Mouse (Mus musculus) left cerebral cortex, adult 8-10 months (tissue): ENCODE data around the gene Gm28038. TPM values are rescaled to one million over a fixed set of nuclear protein-coding genes. Genes with fewer than 3 reads are reported as not detected.
A peak's percentile ranks its signal among the peaks of the same experiment; 100 is the strongest.

Experiments used
- DNase-seq, 2 experiments: peaks; one replicate each; pipeline ENCODE4 v3.0.0; 2022; ENCODE audit warnings: low spot score in 2 of 2
- total RNA-seq, 4 experiments: library from RNA; stranded (reverse); gene quantifications; 2 replicates each; pipeline ENCODE4 v1.2.4; 2022

Gm28038 gene
- not detected for total RNA-seq

DNA sequence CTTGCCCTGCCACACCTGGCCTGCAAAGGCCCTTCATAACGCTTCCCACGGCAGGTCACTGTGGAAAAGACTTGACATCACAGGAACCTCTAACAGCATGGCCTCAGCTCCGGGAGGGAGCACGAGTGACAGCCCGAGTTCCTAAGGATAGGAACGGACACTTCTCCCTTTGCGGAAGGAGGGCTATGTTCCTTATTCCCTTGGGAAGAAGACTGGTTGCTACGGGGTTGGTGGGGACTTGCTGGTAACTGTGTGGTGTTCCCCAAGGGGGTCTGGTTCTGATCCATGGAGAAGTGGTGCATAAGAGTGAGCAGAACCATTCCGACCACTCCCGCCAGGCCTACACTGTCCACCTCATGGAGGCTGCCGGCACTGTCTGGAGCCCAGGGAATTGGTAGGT is at the start of gene Gm28038:
Gene Gm28038, plus strand, starts transcription at position 301 of the 400 bp plus-strand sequence.
- no peak for DNase-seq

DNA sequence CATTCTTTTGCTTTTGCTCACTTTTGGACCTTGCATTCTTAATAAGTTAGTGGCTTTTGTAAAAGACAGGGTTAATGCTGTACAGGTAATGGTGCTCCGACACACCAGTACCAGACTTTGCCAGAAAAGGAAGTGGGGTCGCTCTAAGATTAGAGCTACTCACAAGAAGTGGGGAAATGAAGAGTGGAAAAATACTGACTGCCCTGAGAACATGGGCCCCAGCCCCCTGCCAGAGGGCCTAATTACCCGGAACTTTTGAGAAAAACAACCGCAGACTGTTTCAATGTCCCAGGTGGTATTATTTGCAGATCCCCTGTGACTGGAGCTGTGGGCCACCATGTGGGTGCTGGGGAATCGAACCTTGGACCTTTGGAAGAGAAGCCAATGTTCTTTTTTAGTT is 45.2 kb upstream of the Gm28038 start:
- no peak for DNase-seq

DNA sequence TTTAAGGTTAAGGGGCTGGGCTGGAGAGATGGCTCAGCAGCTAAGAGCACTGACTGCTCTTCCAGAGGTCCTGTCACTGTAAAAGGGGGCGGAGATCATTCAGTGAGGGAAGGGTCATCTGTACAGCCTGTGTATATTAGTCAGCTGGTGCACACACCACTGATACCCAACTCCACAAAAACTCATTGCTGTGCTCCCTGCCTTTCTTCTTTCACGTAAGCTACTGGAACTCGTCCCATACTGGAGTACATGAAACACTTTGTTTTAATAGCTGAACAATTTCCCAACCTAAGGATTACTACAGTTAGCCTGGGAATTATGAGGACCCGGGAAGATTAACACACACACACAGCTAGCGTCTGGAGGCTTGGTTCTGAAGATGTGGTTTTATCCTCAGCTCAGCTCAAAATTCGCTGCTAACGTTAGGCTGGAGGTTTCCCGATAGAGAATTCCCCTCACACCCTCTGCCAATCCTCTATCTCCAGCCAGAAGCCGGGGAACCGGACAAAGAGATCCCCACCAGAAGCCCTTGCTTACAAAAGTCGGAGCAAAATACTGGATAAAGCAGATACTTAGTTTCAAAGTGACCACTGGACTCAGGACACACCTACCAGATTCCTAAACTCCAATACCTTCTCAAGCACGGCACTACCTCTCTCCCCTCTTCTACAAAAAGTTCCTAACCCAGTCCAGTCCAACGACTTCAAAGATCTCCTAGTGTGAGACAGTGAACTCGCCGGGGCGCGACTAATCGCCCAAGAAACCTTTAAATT is 44.2 kb upstream of the Gm28038 start:
- no peak for DNase-seq

DNA sequence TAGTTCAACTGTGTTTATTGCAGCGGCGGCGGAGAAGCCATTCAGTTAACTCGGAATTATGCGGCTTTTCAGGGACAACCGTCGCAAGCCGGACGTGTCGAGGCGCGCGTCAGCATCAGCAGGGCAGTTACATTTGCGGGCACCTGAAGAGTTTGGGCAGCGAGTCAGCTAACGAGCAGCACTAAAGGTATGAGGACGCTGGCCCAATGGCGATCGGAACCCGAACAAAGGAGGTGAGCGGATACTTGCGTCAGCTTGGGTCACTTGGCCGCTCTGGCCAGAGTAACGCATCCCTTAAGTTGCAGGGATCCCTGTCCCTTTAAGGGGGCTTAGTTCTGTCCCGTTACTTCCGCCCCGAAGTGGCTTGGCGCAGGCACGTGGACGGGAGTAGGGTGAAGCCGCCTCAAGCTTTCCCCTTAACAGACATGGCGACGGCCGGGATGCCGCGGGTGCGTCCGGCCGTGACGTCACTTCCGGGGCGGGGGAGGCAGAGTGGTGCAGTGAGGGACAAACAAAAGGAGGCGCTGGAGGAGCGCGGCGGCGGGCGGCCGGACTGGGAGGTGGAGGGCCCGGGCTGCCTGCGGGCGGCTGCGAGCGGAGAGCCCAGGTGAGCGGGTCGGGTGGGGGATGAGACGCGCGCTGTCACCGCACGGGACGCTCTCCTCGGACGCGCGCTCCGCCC is 43.5 kb upstream of the Gm28038 start, which contains the start of gene Lrrc8a:
Gene Lrrc8a, plus strand, starts transcription at position 517 of the 682 bp plus-strand sequence.
- peak; percentile 99 for DNase-seq

DNA sequence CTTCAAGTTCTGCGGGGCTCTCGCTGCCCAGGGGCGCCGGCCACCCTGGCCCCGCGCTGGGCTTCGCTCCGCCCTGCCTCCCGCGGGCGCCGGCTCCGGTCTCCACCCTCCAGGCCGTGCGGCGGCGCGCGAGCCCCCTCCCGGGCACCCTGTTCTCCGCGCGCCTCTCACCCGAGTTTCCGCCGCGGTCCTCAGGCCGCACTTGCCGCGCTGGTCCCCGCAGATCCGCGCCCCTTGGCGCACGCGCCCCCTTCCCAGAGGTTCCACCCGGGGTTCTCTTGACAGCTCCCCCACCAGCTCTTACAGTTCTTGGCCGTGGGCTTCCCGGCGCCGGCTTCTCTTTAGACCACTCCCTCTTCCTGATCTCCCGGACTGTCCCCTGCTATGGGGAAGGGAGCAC is 43.0 kb upstream of the Gm28038 start:
- peak in 1 of 2 experiments; percentile 57 for DNase-seq

DNA sequence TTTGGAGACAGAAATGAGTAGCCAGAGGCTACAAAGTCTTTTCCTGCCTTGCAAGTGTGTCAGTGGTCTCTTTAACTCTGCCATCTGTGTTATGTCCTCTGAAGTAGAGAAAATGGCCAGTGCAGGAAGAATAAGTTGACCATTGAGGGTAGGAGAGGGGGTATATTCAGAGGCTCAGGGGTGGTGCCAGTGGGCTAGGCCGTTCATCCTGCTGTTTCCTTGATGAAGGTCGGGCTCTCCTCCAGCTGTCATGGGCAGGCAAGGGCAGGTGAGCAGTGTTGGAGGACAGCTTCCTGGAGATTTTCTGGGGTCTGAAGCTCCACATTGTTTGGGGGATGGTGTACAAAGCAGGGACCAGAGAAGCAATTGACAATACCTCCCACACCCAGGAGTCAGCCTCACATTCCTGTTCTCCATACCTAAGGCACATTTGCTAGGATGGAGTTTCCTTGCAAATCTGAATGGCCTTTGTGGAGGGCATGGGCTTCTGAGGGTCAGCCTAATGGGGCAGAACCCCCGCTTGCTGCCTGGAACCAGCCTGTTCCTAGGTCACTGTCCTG is 41.9 kb upstream of the Gm28038 start:
- DNase-seq: no peak

DNA sequence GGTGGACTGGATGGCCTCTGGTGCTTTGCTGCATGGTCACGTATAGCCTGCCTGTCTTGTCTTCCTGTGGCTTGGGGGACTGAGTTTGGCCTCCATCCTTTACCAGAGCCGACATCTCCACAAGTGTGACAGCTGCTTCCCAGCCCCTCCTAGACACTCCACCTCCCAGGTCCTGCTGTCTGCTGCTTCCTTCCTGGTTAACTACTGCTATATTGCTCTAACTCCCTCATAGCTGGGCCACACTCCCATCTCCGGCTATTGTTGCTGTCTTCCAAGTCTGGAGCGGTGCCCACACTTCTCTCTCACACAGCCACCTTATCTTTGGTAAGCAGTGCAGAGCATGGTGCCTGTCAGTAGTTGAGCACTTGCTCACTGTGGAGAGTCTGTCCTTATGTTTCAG is 41.1 kb upstream of the Gm28038 start:
- DNase-seq: no peak

DNA sequence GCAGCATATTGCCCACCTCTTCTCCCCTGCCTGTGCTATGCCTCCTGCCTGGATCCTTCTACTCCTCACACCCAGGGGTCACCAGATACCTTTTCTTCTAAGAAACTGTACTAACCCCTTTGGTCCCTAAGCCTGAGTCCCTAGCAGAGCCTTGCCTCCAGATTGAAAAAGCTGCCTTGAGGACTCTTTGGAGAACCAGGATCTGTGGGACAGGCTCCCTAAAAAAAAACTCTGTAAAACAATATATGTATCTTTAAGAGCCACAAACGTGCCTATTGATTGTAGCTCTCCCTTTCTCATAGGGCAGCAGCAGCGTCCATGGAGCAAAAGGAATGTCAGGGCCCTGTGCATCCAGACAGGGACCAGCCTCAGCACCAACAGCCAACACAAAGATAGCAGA is 40.6 kb upstream of the Gm28038 start, which contains the start of gene Gm28035:
Gene Gm28035, plus strand, starts transcription at position 301 of the 400 bp plus-strand sequence.
- no peak for DNase-seq

DNA sequence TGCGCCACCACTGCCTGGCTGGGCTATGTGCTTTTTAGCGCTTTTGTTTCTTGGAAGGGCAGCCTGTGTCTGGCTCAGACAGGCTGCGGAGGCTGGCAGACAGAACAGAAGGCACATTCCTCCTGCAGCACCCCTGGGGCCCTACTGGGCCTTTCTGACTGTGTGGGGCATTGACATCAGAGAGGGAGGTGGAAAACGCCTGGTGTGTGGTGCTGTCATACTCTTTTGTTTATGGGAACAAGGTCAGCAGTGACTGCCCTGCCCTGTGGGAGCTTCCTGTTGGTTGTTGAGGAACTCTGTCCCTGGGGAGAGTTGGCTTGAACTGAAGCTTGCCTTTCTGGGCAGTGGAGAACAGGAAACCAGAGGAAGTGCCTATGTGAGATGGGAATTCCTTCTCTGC is 38.3 kb upstream of the Gm28038 start:
- DNase-seq: no peak

DNA sequence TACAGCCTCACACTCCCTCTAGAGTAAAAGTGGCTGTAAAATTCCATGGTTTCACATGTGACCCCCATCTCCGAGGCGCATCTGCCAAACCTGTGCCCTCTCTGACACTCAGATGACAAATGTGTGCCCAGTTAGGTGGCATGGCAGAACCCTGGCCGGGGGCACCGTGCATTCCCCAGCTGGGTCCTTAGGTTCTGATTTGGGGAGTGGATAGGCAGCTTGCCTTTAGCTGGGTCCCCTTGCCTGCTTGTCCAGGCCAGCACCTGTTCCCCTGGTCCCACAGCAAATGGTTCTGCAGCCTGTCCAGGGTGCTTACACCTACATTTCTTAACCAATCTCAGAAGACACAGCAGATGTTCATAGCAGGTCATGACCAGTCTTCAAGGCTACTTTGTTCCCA is 37.5 kb upstream of the Gm28038 start:
- DNase-seq: no peak

DNA sequence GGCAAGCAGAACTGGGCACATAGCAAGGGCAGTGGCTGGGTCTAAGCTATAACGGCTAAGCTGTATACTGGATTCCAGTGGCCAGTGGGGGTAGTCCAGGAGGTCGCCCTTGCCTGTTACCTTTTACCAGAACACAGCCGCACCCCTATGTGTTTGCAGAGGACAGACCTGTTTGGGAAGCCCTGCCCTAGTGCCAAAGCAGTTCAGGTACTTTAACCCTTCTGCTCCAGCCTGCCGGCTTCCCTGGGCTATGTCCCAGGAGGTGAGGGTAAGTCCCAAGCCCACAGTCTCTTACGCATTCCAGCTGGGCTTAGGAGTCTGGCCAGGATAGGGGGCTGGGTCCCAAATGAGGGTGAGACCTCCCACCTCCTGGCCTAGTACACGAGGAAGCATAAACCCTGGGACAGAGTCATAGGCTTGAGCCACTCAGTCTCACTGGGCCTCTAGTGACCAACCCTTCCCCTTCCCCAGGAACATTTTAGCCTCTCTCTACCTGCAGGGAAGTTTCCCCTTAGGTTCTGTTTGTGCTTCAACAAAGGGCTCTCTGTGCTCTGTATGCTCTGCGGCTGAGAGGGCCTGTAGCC is 36.2 kb upstream of the Gm28038 start:
- no peak for DNase-seq

DNA sequence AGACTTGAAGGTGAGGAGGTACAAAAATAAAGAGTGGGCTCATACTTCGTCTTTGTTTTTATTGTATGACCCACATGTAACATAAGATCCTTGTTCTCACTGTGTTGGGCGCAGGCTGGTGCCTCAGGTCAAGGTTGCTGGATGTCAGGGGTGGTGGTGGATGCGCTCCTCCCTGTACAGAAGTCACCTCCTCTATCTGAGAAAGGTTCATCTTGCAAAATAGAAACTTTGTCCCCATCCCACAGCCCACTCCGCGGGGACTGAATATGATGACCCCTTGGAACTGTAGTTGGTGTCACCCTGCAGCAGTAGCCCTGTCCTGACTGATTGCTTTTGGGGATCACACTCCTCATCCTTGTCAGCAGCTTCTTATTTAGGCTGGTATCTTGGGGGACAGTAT is 33.8 kb upstream of the Gm28038 start:
- no peak for DNase-seq

DNA sequence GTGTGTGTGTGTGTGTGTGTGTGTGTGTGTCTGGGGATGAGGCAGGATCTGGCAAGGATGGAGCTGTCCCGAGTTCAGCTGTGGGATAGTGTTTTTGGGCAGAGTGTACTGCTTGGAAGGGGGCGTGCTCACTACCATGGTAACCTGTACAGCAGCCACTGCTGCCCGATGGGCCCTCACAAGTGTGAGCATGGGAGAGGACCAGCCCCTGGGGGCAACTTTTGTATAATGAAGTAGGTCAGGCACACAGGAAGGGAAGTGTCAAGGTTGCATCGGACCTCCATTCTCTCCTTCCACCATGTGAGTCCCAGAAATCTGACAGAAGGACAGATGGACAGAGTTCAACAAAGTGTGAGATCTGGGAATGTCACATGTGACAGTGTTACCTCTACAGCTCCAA is 33.2 kb upstream of the Gm28038 start:
- no peak for DNase-seq

DNA sequence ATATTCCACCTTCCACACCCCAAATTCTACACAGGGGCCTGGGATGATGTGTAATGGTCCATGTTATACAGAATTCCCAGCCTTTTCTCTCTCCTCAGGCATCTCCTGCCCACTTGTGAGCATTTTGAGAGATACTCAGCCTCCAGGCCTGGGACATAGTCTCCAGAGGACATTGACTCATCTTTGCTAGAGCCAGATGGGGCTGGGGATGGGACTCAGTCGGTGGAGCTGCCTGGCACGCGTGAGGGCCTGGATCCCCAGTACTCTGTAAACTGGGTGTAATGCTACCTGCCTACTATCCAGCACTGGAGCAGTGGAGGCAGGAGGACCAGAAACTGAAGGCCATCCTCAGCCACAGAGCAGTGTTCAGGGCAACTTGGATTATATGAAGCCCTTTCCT is 31.7 kb upstream of the Gm28038 start:
- DNase-seq: no peak

DNA sequence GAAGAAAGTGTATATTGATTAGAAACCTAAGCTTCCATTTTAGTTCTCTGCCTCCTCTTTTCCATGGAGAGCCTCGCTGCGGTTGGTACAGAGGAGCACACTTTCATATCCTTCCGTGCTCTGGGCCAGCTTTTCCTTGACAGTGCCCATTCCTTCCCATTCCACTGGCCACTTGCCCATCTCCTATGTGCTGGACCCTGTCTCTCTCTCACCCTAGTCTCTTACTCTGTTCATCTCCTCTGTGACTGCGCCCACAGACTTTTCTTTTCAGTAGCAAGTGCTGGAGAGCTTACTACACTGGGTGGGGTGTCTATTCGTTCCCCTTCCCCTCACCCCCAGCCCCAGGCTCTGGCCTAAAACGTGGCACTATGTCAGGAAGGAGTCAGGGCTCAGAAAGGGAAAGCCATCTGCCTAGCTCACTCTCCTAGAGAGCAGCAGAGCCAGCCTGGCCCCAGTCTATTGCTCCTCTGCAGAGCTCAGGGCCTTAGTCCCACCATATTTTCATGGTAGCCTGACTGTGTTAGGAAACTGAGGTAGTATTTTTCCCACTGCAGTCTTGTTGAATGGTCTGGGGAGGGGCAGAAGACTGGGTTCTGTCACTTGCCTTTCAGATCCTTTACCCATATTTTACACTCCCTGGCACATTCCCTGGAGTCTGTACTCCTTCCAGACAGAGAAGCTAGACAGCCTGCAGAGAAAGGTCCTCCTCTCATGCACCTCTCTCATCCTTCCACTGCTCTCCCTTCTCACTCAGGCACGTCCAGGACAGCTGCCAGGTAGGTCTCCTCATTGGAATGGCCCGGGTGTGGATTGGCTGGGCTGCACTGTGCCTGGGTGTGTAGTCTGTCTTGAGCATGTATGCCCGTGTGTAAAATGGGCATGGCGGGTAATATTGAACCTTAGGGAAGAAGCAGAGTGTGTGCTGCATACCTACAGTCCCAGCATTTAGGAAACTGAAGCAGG is 30.4 kb upstream of the Gm28038 start:
- no peak for DNase-seq

DNA sequence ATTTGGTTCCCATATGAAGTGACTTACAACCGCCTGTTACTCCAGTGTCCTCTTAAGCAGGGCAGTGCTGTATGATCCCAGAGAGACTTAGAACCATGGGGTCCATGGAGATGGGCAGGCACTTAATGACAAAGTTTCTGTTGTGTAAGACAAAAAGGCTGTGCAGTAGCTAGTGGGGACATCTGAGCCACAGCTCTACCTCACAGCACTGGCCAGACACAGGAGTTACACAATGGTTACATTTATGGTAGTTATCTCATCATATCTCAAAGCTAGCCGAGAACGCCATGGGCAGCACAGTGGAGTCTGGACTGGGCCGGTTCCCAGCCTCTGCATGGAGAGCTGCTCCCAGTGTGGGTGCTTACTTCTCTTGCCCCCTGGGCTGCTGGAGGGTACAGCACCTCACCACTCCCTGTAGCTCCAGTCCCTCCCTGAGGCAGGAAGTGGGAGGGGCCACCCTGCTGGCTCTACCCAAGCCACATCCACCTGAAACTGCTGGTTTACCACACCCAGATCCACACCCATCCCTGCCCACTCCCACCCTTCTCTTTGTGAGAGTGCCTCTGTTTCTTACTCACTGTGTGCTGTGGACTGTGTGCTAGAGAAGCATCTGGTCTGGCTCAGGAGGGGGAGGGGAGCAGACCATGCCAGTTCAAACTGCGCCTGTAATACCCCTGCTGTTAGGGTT is 29.3 kb upstream of the Gm28038 start:
- no peak for DNase-seq

DNA sequence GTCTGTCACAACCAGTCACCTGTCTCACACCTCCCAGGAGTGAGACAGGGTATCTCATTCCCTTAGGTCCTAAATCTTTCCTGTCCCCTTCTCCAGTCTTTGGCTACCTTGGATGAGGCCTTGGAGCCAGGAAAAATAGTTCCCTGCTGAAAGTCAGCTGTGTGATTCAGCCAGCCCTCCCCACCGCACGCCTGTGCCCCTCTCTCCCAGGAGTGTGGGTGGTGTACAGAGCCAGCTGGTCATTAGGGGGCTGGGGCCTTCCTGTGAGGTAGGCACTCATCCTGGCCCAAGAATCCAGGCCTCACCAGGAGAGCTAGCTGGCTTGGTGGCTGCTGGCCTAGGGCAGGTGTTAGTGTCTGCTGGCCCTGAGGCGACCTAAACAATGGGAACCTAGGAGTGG is 28.3 kb upstream of the Gm28038 start:
- no peak for DNase-seq

DNA sequence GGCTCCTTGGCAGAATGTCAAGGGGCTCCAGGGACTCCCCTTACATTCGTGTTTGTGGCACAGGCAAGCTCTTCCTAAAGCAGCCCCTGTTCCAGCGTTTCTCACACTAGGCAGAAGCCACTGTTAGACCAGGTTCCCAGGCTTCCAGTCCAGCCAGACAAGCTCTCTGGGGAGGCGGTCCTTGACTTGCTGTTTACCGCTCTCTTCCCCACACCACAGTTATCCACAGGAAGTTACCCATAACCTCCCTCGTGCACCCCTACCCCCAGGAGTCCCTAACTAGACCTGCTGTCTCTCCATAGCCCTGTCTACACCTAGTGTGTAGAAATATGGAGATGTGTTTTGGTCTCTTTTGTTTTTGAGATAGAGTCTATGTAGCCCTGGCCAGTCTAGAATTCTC is 27.0 kb upstream of the Gm28038 start:
- DNase-seq: no peak

DNA sequence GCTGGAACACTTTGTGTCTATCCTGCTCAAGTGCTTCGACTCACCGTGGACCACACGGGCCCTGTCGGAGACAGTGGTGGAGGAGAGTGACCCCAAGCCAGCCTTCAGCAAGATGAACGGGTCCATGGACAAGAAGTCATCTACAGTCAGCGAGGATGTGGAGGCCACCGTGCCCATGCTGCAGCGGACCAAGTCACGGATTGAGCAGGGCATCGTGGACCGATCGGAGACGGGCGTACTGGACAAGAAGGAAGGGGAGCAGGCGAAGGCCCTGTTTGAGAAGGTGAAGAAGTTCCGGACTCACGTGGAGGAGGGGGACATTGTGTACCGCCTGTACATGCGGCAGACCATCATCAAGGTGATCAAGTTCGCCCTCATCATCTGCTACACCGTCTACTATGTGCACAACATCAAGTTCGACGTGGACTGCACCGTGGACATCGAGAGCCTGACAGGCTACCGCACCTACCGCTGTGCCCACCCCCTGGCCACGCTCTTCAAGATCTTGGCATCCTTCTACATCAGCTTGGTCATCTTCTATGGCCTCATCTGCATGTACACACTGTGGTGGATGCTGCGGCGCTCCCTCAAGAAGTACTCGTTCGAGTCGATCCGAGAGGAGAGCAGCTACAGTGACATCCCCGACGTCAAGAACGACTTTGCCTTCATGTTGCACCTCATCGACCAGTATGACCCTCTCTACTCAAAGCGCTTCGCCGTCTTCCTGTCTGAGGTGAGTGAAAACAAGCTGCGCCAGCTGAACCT is 25.0 kb upstream of the Gm28038 start:
- no peak for DNase-seq
